Mouse (Mus musculus) yolk sac, embryonic 10.5 days (tissue): ENCODE results near the gene Zfp94.
"Not testable (repeated sequence)": the region's sequence is repeated elsewhere in the genome, so short reads cannot be mapped to it uniquely, and the experiment has no call there.

Experiments used
- DNase-seq: peaks from one replicate; pipeline ENCODE4 v3.0.0-alpha.2; 2017; ENCODE audit warnings: low spot score

The Zfp94 gene

GRCm38 (mm10) chr7:24315726-24316566 lies 520 bp downstream of the Zfp94 start:
- no peak for DNase-seq

DNA sequence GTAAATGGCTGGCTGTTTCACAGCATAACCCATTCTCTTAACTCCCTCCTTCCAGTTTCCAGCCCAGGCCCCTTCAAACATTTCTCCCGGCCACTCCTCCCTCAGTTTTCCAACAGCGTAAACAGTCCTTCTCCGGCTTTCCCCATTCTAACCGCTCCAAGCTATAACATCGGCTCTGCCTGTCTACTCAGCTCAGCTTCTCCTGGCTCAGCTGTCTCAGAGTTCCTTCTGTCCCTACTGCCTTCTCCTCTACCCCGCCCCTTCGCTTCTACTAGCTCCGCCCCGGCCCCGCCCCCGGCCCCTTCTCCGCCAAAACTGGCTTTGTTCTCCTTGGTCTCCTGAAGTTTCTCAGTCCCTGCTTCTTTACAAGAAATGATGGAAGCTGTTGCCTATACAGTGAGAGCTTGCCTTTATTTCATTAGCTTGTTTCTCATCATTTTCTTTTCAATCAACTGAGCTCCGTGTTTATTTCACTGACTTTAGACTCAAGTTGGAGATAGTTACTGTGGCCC lies 15.6 kb downstream of the Zfp94 start, which contains the start of gene Zfp61:
Zfp61 (minus strand) TSS at position 462 of the 512 bp plus-strand sequence.
- peak; percentile 75 for DNase-seq

- no peak for DNase-seq
Measured at GRCm38 (mm10) chr7:24299823-24300481, 16.5 kb downstream of the Zfp94 start.

GRCm38 (mm10) chr7:24298973-24299708 lies 17.3 kb downstream of the Zfp94 start:
- DNase-seq, result peak; percentile 74

GRCm38 (mm10) chr7:24298635-24298972 lies 17.9 kb downstream of the Zfp94 start:
- peak; percentile 27 for DNase-seq

GRCm38 (mm10) chr7:24297361-24298095 lies 18.9 kb downstream of the Zfp94 start:
- DNase-seq, result no peak

DNA sequence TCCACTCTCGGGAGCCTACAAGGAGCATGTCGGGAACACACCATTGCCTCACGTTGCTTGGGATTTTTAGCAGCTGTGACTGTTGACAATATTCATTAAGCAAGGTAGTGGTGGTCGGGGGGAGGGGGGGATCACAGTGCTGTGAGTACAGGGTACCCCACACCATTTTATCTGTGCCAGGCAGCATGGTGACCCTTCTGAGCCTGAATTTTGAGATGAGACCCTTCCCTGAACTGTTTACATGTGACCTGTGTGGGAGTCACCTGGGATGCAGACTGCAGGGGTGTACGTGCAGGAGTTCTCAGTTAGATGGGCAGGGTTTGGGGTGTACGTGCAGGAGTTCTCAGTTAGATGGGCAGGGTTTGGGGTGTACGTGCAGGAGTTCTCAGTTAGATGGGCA lies 20.1 kb downstream of the Zfp94 start:
- no peak for DNase-seq

DNA sequence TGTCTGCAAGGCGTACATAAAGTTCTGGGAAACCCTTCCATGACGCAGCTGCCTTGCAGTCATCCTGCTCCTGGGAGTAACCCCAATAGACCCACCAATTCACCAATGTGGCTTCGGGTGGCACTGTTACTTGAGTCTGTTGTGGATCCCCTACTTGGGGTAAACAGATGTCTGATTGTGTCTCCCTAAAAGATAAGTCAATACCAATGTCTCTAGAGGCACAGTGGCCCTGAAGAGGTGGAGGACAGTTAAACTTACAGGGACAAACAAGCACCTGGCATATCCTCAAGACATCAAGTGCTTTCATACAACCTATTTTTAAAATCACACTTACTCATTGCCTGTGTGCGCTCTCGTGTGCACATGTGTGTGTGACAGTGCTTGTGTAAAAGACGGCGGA lies 21.1 kb downstream of the Zfp94 start:
- DNase-seq, result no peak

DNA sequence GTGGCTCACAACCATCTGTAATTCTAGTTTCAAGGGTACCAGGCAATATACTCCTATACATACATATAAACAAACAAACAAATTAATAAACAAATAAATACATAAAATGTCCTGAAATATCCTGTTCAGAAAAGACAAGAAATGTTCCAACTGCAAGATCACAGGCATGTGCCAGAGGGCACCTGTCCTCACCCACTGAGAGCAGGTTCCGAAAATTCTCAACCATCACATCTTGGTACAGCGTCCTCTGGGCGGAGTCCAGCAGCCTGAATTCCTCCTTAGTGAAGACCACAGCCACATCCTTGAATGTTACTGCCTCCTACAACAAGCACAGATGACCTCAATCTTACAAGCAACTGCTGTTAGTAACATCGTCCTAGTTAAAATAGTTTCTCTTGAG lies 21.7 kb downstream of the Zfp94 start:
- DNase-seq, result no peak

- DNase-seq, result no peak
Measured at GRCm38 (mm10) chr7:24293061-24293851, 23.2 kb downstream of the Zfp94 start.

- DNase-seq, result no peak
Measured at GRCm38 (mm10) chr7:24291387-24292090, 24.9 kb downstream of the Zfp94 start.

DNA sequence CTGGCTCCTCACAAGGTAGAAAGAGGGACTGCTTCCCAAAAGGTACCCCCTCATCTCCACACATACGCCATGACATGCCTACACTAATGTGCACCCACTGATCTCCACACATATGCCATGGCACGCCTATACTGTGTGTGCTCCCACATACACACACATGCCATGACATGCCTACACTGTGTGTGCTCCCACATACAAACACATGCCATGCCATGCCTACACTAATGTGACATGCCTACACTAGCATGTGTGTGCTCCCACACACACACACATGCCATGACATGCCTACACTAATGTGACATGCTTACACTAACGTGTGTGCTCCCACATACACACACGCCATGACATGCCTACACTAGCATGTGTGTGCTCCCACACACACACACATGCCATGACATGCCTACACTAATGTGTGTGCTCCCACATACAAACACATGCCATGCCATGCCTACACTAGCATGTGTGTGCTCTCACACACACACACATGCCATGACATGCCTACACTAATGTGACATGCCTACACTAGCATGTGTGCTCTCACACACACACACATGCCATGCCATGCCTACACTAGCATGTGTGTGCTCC lies 26.3 kb downstream of the Zfp94 start:
- DNase-seq, result no peak

DNA sequence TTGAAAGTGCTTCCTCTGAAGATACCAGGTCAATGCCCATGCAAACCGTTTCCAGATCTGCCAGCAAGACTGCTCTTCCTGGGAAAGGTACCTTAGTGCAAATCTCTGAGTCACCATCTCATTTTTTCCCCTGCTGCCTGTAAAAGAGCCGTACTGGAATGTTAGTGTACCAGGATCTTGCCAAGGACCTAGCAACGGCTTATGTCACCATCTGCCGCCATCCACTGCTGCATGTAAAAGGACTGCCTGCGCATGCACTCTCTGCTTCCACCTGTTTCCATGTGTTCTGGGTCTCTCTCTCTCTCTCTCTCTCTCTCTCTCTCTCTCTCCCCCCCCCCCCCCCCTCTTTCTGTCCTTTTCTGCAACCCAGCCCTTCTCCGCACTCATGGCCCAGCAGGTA lies 28.0 kb downstream of the Zfp94 start:
- DNase-seq, result no peak

DNA sequence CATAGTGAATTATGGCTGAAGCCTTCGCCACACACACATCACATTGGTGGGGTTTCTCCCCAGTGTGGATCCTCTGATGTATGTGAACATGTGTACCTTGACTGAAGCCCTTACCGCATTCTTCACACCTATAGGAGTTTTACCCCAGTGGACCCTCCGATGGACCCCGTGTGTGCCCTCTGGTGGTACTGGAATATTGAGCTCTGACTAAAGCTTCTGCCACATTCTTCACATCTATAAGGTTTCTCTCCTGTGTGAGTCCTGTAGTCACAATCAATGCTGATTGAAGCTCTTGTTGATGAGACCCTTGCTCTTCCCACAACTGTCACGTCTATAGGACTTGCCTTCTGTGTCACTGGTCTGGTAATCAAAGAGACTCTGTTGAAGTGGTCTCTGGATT lies 28.8 kb downstream of the Zfp94 start:
- DNase-seq, result no peak

DNA sequence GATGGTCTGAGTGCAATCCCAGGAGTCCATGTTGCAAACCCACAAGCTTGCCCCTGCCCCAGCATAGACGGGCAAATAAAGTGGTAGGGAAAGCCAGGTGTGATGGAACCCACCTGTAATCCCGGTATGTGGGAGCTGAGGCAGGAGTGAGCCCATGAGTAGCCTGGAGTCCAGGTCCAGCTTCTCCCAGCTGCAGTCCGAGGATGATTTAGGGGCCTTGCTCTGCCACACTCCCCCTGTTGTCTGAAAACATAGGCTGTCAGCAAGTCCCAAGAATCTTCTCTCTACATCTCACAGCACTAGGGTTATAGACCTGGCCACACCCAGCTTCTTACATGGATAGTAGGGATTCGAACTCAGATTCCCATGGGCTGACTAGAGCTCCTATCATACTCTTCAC lies 29.6 kb downstream of the Zfp94 start:
- DNase-seq, result no peak

DNA sequence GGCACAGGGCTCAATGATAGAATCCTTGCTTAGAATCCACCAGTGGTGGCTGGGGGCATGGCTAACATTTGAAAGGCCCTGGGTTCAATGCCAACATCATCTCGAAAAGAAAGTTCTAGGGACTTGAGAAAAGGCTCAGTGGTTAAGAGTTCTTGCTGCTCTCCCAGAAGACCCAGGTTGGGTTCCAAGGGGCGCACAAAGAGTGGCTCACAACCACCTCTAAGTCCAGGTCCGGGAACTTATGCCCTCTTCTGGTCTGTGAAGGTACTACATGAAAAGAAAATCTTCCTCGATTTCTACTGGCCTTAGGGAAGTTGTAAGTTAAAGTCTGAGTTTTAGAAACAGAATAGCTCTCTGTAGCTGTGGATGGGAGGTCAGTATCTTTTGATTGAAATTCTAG lies 30.4 kb downstream of the Zfp94 start:
- DNase-seq, result no peak

- no peak for DNase-seq
Measured at GRCm38 (mm10) chr7:24280858-24281145, 35.7 kb downstream of the Zfp94 start.

- no peak for DNase-seq
Measured at GRCm38 (mm10) chr7:24280031-24280857, 36.2 kb downstream of the Zfp94 start.

DNA sequence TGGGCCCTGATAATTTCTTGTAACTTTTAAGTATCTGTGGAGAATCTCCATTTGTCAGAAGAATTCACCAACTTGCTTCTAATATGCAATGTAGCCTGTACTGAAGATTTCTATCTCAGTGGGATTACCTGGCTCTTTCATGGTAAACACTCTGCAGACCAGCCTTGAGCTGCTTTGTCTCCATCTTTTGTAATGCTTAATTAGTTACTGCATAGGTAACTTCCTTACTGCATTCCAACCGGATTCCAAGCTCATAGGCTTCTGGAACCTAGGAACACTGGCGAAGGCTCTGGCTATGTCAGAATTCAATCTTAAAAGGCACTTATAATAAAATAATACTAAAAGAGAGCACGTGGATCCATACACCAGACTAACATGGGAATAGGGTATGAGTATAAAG lies 37.7 kb downstream of the Zfp94 start:
- DNase-seq, result not testable (repeated sequence)
